Mouse (Mus musculus) cerebellum, adult 18-20 months (tissue): ENCODE results near the gene Sec61g.
"Not testable (repeated sequence)": the region's sequence is repeated elsewhere in the genome, so short reads cannot be mapped to it uniquely, and the experiment has no call there.

Experiments used
- DNase-seq, 2 experiments: peaks; one replicate each; pipeline ENCODE4 v3.0.0; 2021

Sec61g gene

GRCm38 (mm10) chr11:16508052-16508654 is at the start of gene Sec61g:
Gene Sec61g, minus strand, starts transcription at chr11:16508484.
- DNase-seq = peak; percentile 92 to 95

GRCm38 (mm10) chr11:16546421-16547163 is 38.3 kb upstream of the Sec61g start:
- no peak for DNase-seq

DNA sequence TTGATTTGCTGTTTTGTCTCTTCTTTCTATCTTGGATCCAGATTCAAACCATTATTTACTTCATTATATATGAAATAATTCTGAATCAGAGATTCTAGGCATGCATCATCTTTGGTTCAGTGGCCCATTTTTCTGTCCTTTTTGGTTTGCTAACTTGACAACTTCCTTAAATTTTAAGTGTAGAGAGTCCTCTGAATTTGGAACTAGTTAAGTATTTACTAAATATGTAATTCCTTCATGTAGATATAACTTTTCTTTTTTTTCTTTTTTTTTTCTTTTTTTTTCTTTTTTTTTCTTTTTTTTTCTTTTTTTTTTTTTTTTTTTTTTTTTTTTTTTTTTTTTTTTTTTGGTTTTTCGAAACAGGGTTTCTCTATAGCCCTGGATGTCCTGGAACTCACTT is 29.1 kb upstream of the Sec61g start:
- DNase-seq = no peak

DNA sequence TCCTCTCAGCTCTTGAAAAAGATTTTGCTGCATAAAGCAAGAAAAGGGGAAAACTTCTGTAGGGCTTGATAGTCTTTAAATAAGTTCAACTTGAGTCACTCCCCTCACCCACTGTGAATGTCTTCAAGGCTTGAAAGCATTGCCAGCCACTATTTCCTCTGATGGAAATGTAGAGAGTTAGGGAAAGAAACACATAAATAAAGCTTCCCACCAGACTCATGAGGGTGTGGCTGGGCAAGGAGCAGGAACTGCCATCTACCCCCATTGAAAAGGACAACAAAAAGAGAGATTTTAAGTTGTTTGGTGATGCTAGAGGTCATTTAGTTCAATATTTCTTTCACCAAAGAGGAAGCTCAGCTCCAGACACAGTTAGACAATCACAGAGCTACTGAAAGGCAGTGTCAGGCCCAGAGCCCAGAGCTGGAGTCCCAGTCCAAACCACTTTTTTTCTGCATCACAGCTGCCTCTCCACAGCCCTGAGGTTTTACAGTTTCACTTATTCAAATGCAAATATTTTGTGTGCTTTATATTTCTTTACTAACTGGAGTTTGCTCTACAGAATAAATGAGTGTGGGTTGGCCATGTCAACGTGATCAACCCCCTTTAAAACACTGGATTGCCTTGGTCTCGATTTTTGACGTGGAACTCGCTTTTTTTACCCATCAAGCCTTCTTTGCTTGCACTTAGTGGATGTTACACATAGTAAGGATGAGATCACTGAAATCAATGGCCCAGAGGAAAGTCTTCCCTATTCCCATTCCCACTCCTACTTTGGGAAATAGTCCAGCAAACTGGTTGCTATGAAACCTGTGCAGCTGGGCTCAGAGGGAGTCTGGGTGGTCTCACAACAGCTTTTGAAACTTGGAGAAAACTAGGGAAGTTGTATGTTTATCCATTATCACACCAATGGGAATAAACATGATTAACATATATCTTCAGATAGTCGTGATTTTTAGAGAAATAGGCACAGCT is 26.6 kb upstream of the Sec61g start:
- DNase-seq = no peak

DNA sequence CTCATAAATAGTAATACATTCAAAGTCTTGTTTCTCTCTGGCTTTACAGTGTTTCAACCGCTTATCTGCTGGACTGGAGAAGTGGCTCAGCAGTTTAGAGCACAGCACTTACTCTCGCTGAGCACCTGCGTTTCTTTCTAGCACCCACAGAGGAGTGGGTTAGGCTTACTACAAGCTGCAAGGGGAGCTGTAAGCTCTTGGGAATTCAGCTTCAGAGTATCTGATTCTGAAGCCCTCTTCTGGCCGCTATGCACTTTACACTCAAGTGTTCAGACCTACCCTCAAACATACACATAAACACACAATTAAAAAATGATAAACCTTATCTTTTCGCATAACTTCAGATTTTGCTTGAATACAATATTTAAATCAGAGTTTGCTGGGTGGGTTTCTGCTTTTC is 24.6 kb upstream of the Sec61g start:
- no peak for DNase-seq

- DNase-seq = no peak
Measured at GRCm38 (mm10) chr11:16528909-16529308, 20.6 kb upstream of the Sec61g start.

DNA sequence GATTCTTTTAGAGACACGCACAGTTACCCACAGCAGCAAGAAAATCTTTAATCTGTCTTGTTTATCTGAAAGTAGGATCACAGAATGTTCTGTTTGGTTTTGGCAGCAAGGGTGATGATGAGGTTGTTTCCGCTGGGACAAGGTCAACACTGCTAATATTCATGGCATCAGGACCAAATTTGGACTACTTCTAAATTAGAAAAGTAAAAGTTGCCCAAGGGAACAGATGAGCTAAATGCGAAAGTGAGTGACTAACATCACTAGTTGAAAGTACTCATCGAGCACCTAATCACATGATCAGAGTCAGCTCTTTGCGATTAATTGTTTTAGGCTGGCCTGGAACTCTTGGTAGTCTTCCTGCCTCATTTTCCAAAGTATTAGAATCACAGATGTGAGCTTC is 20.1 kb upstream of the Sec61g start:
- no peak for DNase-seq

- no peak for DNase-seq
Measured at GRCm38 (mm10) chr11:16527743-16528142, 19.5 kb upstream of the Sec61g start.

DNA sequence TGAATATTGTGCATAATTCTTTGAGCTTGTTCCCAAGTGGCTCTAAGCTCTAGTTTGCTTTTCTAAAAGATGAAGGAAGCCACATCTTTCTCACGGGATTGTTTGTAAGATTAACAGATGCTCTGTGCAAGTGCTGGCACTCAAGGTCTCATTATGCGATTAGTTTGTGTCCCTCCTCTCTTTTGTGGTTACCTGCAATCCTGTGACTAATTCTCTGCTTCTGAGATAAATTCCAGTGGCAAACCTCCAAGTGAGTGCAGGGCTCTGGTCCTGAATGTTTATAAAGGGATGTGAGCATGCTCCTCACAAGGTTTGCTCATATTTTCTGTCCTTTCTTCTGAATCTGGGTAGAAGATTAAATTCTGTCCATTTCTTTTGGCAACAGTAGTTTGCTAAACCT is 18.2 kb upstream of the Sec61g start:
- DNase-seq = no peak

DNA sequence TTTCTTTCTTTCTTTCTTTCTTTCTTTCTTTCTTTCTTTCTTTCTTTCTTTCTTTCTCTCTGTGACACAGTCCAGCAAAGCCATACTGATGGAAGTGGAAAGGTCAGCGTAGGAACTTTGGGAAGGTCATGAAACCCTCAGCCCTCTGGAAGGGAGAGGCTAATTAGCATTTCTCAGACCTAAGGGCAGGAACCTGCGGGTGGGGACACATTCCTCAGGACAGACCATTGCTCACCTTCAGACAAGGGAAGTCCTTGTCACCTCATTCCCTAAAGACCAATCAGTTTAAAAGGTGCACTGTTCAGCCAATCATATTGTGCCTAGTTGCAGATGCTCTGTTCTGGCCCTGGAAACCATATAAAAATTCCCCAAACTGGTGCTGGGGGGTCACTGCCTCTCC is 17.4 kb upstream of the Sec61g start:
- no peak for DNase-seq

GRCm38 (mm10) chr11:16524917-16525640 is 16.8 kb upstream of the Sec61g start:
- no peak for DNase-seq

- DNase-seq = not testable (repeated sequence)
Measured at GRCm38 (mm10) chr11:16515081-16515480, 6.8 kb upstream of the Sec61g start.

DNA sequence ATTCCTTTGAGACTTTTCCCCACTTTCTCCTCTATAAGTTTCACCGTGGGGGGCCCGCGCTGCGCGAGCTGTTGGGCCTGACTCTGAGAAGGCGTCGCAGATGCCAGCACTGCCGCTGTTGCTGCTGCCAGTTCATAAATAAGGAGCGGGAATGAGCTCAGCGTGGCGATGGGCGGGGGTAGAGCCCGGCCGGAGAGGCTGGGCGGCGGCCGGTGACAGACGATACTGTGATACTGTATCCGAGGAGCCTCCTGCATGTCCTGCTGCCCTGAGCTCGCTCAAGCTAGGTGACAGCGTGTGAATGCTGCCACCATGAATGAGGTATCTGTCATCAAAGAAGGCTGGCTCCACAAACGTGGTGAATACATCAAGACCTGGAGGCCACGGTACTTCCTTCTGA is 5.9 kb upstream of the Sec61g start:
- not testable (repeated sequence) for DNase-seq

DNA sequence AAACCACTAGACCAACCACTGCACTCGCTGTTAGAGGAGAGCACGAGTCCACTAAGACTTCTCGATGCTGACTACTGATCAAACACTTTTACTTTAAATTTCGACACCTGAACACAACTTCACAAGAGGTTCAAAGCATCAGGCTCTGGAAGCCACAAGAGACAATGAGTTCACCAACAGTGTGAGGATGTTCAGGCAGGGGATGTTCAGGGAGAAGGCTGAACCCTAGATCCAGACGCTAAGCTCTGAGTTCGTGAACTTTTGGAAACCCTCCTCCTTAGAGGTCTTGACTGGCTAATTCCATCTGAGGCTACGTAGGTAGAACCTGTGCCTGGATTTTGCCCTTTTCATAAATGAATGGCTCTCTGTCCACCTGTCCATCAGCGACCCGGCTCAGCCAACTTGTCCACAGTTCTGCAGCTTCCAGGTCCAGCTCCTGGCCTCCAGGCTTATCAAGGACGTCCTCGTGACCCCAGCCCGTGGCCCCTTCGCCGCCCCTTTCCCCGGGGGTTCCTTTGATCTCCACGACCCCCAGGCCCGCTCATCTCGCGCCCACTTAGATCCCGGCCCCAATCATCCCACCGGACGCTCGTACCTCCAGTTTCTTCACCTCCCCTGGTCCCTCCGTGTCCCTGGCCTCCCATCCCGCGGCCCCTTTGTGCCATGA is 766 bp downstream of the Sec61g start:
- DNase-seq = no peak

DNA sequence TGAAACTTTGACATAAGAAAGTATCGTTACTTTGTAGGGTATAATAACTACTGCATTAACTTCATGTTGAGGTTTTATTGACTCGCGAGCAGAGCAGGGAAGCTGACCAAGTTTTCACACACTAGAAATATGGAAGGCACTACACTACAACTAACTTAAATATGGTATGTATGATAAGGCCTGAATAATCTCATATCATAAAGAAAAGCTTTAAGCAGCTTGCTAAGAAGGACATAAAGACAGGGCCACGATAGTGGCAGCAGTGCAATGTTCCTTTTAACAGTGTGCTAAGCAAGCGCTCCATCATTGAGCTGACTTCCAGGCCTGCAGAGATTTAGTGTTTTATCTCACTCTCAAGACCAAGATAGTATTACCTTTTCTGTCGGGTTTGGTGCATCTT is 2.3 kb downstream of the Sec61g start:
- no peak for DNase-seq

GRCm38 (mm10) chr11:16503150-16503549 is 5.1 kb downstream of the Sec61g start:
- no peak for DNase-seq

DNA sequence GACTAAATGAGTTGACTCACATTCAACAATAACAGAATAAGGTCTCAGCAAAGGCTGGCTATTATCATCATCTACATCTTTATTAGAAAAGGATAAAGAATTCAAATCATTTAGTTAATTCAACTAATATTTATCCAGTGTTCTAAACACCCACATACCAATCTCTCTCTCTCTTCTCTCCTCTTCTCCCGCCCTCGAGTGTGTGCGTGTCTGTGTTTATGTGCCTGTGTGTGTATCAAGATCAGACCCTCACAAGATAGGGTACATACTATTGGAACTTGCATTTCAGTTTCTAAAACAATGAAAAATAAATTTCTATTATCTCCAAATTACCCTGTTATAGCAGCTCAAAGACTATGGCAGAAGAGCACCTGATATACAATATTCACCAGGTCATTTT is 5.5 kb downstream of the Sec61g start:
- no peak for DNase-seq

GRCm38 (mm10) chr11:16498756-16499680 is 9.3 kb downstream of the Sec61g start:
- DNase-seq = no peak
